Mouse (Mus musculus) testis, adult 2 months (tissue): ENCODE data around the gene Brms1l.

Source experiments
- CTCF ChIP-seq: fragments of 200-500 bp; IDR thresholded peaks from 2 replicates; pipeline ENCODE4 v1.5.1; 2012; ENCODE audit warnings: low read depth, mild to moderate bottlenecking, inconsistent platforms, low read length, moderate library complexity; ENCODE audit not compliant: control insufficient read depth, insufficient read depth, insufficient replicate concordance
- POLR2A ChIP-seq: fragments of 200-500 bp; IDR thresholded peaks from 2 replicates; pipeline ENCODE4 v1.6.1; 2012; ENCODE audit warnings: low read depth, mild to moderate bottlenecking, inconsistent platforms, low read length, moderate library complexity; ENCODE audit not compliant: control insufficient read depth

GRCm38 (mm10) chr12:55917020-55917419 lies 80.9 kb downstream of the Brms1l start:
- TF ChIP-seq CTCF (no peak), POLR2A (no peak)
